Mouse (Mus musculus): ENCODE measurements at regions not wholly inside any gene's neighbourhood (a gene's known extent, or its start where the extent isn't known, plus 50 kb on each side); places are given as distances from the start of the nearest gene placed in this dataset.

GRCm38 (mm10) chr11:111568041-111568440, 502.1 kb downstream of the Kcnj2 start:
- no peak for DNase-seq (ENCODE audit: low read depth, low spot score)

DNA sequence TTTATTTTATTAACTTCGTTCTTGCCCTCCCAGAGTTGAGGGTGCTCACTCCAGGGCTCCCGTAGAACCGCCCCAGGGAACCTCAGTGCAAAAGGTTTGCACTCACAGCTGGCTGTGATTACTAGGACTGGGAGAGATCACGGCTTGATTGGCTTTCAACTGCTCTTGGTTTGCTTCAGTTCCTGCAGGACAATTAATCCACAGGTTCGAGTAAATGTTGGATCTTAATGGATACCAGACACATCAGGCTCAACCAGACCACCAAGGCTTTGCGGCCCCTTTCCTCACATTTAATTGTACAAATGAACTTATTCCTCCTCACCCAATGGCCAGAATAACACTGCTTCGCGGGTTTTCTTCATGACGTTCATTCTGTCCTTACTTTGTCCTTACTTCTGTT, 502.9 kb downstream of the Kcnj2 start:
- DNase-seq (ENCODE audit: low read depth, low spot score): no peak

- no peak for DNase-seq (ENCODE audit: low read depth, low spot score)
Observed at GRCm38 (mm10) chr11:111577883-111578282, 511.9 kb downstream of the Kcnj2 start.

DNA sequence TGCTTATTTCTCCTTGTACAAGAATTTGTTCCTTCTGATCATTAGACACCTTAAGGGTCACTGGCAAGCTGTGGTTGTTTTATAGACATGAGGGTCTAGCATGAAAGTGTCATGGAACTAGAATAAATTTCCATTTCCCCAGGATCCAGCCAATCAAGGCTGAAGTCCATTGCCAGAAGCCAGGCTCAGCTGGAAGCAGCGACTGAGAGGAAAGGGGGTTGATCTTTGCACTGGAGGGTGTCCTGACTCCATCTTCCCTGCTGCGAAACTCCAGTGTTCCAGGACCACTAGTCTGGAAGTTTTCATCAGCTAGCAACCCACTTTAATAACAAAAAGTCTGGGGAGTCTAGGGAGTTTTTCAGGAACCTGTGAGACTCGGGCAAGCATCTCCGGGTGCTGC, 517.0 kb downstream of the Kcnj2 start:
- DNase-seq (ENCODE audit: low read depth, low spot score): no peak

- DNase-seq (ENCODE audit: low read depth, low spot score): no peak
Observed at GRCm38 (mm10) chr11:111583606-111584005, 517.6 kb downstream of the Kcnj2 start.

GRCm38 (mm10) chr11:111599456-111599855, 533.5 kb downstream of the Kcnj2 start:
- no peak for DNase-seq (ENCODE audit: low read depth, low spot score)

DNA sequence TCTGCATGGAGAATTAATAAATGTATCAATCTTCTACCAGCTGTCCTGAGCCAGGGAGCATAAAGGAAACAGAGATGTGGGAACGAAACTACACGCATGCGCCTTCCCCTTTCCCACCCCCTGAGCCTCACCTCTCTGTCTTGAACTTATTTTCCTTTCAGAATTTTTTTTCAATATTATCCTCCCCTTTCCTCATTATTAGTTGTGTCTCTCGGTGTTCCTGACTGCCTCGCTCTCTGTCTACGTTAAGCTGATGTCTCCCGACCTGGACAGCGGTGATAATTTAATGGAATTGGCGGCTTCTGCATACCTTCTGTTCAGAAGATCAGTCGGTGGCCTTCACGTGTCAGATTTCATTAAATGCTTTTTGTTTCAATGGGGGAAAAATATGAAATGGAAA, 539.2 kb downstream of the Kcnj2 start:
- no peak for DNase-seq (ENCODE audit: low read depth, low spot score)

DNA sequence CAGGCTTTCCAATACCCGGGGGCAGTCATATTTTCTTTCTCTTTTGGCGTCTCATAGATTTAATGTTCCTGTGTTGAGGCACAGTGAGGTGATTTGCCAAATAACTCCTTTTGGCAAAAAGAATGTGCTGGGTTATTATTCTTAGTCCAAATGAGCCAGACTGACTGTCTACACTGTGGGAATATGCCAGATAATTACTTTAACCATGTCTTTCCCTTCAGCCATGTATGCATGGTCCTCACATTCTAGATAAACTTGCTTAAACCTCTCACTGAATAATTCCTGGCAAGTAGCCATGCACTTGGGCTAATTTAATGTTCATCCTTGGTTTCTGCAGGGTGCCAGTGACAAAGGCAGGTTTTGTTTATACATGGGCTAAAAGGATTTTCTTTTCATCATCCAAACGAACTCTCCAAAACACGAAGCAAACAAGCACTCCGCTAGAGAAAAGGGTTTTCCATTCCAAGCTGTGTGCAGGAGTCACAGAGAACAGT, 544.6 kb downstream of the Kcnj2 start:
- DNase-seq (ENCODE audit: low read depth, low spot score): no peak

DNA sequence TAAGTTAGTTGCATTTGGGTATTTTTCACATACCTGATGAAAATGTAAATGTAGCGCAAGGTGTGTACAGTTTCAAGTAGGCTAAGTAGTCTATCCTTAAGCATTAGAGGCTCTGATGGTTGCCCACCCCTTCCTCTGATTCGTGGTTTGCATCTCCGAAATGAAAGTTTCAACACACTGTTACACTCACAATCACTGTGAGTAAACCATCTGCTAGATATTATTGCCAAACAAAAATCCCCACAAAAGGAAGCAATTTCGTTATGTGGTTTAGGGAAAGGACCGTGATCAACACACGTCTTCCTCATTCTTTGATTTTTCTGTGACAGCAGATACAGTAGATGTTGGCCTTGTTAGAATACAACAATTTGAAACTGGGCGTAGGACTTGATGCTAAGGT, 577.6 kb downstream of the Kcnj2 start:
- DNase-seq (ENCODE audit: low read depth, low spot score): no peak

DNA sequence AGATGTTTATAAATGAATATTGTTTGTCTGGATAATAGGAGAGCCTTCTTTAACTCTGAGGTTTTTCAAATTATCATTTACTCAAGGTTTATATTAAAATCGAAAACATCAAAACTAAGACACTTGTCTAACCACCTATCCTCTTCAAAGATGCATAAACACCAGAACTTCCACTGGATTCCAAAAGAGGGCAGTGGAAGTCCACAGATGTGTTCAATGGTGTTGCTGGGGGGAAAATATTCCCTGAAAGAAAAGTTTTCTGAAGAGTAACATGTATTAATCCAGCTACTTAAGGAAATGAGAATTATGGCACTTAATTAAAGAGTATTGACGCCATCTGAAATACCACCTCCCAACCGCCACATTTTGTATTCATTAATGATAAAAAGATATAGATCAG, 586.9 kb downstream of the Kcnj2 start:
- peak; percentile 13 for DNase-seq (ENCODE audit: low read depth, low spot score)

DNA sequence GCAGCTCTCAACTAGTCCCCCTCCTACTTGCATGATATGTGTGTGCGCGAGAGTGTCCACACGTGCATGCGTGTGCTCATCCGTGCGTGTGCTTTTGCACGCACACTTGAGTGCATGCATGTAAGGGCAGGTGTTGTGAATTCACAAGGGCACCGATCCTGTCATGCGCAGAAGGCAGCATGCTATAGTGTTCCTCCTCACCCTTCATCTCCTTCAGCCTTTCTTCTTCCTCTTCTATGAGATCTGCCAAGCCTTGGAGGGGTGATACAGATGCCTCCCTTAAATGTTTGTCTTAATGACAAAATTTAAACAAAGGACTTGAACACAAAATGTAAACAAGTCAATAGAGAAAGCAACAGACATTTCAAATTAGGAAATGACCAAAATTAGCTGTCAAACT, 591.8 kb downstream of the Kcnj2 start:
- no peak for DNase-seq (ENCODE audit: low read depth, low spot score)

GRCm38 (mm10) chr11:111658362-111659309, 592.7 kb downstream of the Kcnj2 start:
- DNase-seq (ENCODE audit: low read depth, low spot score): no peak

DNA sequence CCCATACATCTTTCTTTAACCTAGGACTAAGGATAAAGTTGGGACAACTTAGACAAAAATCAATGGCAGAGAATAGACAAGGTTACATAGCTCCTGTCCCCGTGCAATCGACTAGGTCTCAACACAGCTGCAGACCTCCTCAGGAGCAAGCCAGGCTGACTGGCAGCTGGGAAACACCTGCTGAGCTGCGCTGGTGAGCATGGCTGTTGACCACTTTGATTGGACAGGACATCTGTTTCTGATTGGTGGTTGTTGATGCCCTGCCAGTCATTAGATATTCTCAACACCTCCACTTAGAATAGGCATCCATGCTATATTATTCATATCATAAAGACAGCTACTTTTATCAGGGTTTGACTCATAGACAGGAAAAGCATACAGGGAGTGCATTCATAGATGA, 597.3 kb downstream of the Kcnj2 start:
- DNase-seq (ENCODE audit: low read depth, low spot score): no peak

DNA sequence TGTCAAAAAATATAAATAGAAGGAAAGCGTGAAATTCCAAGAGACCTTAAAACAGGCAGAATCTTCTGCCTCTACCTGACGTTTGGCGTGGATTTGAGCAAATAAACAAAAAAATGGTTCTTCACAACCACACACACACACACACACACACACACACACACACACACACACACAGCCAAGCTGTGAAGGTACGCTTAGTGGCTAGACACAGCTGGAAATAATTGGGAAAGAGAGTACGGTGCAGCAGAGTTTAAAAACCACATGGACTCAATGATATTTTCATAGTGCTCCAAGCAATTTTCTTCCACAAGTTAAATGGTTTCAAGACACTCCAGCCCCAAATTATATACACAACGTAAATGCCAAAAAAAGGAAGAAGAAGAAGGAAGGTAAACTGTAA, 600.4 kb downstream of the Kcnj2 start:
- no peak for DNase-seq (ENCODE audit: low read depth, low spot score)

DNA sequence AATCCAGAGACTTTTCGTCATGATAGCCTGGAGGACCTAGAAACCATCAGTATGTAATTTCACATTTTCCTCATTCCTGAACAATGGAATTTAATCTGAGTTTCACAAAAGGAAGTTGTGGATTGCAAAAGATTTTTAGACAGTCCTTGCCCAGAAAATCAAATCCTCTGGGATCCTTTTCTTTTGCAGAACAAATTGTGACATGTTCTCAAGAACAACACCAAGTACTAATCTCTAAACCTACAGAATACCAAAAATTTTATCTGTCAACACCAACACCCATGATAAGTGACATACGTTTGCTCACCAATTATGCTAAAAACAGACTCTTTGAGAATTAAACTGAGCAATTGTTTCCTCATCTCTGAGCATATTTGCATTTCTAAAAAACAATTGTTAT, 605.9 kb downstream of the Kcnj2 start:
- DNase-seq (ENCODE audit: low read depth, low spot score): no peak

DNA sequence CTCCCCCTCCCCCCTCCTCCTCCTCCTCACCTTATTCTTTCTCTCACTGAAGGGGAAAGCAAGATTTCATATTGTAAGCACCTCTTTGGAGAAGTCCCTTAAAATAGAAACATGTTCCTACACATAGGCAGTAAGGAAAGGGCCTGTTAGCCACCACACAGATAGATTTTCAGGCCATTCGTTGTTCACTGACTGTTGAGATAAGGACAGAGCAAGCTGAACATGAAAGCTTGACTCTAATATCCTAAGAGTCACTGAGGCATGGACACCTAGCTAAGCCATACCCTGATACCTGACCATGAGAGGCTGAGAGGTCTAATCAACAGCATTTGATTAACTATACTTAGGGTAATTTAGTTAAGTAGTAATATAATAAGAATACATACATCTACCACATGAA, 609.7 kb downstream of the Kcnj2 start:
- no peak for DNase-seq (ENCODE audit: low read depth, low spot score)

- no peak for DNase-seq (ENCODE audit: low read depth, low spot score)
Observed at GRCm38 (mm10) chr11:111682341-111682740, 616.4 kb downstream of the Kcnj2 start.

DNA sequence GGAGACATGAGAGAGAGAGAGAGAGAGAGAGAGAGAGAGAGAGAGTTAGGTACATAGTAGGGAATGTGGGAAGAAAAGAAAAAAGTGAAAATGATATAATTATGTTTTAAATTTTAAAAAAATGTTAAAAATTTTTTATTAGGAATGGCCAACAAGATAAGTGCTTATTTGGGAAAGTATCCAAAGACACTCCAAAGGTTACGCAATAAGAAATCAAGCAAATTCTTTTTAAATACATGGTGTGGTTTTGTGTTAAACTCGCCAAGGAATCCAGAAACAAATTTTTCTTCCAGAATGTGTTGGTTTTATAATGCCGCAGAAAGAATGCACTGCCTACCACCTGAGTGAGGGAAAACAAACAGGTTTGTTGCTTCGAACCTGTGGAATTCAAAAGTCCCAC, 617.9 kb downstream of the Kcnj2 start:
- DNase-seq (ENCODE audit: low read depth, low spot score): no peak

- DNase-seq (ENCODE audit: low read depth, low spot score): no peak
Observed at GRCm38 (mm10) chr11:111687769-111688168, 621.8 kb downstream of the Kcnj2 start.

GRCm38 (mm10) chr11:111688186-111688860, 622.4 kb downstream of the Kcnj2 start:
- no peak for DNase-seq (ENCODE audit: low read depth, low spot score)

DNA sequence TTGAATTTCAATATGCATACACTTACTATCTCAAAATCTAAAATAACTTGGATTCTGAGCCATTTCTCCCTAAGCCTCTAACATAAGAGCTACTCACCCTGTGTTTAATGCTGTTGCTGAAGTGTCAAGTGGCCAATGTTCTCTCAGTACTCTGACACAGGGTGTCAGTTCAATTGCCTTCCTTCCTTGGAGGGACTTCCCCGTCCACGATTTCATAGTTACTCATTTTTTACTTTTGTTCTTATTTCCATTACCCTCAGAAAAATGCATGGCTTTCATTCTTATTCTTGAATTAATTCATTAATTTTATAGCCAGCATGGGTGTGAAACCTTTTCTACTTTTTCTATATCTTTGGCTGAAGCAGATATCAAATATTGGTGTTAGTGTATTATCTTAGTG, 623.9 kb downstream of the Kcnj2 start:
- no peak for DNase-seq (ENCODE audit: low read depth, low spot score)

- DNase-seq (ENCODE audit: low read depth, low spot score): no peak
Observed at GRCm38 (mm10) chr11:111691512-111691911, 625.5 kb downstream of the Kcnj2 start.

DNA sequence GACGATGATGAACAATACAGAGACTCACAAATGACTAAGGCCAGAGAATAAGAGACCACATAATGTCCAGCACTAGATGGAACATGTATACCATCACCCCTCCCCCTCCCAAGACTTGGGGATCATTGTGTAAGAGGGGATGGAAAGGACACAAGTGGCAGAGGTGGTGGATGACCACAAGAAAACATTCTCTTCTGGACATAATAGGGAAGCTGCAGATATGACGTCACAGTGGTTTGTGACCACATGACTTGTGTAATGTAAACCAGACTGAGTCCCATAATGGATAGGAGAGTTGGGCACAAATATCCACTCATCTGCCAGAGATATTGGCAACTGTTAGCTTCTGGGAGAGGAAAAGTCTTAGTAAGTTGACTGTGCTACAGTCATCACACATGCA, 630.7 kb downstream of the Kcnj2 start:
- no peak for DNase-seq (ENCODE audit: low read depth, low spot score)
